In genomic region chr10:93708076-93708473, GRCm38 (mm10) we compare ENCODE assay signal across 17 mouse cellular contexts.
DNase-seq lines count a peak whose midpoint lies in the region; ATAC-seq and TF ChIP-seq lines count a peak whose summit lies in the region.
"Had no signal": no experiment of that assay in that cellular context is flagged by ENCODE, and none has a peak within 500 bp of the region (broad histone marks: within the 10 kb centered on the region; RNA-seq: fewer than 3 reads in every experiment).

No protein-coding gene starts in this region.

- DNase-seq in cerebellum, adult 2 months = peak in 1 of 2 experiments; percentile 8
- no peak for DNase-seq in cerebellum, adult 9-11 months
- DNase-seq in heart, embryonic 10.5 days (ENCODE audit: low spot score) = no peak
- peak; percentile 70 for DNase-seq in lung, postnatal 0 days (ENCODE audit: low spot score)
- no peak for DNase-seq in lung, postnatal 25 days (ENCODE audit: low spot score)
- no peak for DNase-seq in left cerebral cortex, postnatal 10 days (ENCODE audit: extremely low spot score in 1 of 2, low spot score in 2 of 2)
- DNase-seq in left cerebral cortex, adult 8-10 months (ENCODE audit: low spot score in 2 of 2) = no peak
- DNase-seq: right cerebral cortex, postnatal 14 days; thymus, postnatal 14 days had no signal

- H3K9ac ChIP-seq in heart, embryonic 14.5 days (ENCODE audit: low read length) = no peak overlapping the region
- H3K9ac ChIP-seq in lung, postnatal 0 days (replicated peaks; ENCODE audit: low read depth) = no peak overlapping the region
- H3K9ac ChIP-seq: hindbrain, embryonic 14.5 days; intestine, embryonic 15.5 days; midbrain, embryonic 12.5 days had no signal

- peak; percentile 18; the same call in 1 of the 2 replicates for ATAC-seq in heart, embryonic 14.5 days (ENCODE audit: insufficient number of reproducible peaks, insufficient read depth, low FRiP score, low read depth)
- peak; percentile 80 for ATAC-seq in lung, postnatal 0 days
- ATAC-seq: CD4-positive, CD25-positive, alpha-beta regulatory T cell, adult 4 months; forebrain, embryonic 16.5 days; intestine, embryonic 15.5 days had no signal

- TF ChIP-seq EP300 in lung, postnatal 0 days (IDR thresholded peaks at IDR 0.05) = peak; percentile 60

- H3K4me3 ChIP-seq in cerebellum, adult 2 months (replicated peaks; ENCODE audit: insufficient read depth, low read depth, low read length) = no peak overlapping the region
- no peak overlapping the region for H3K4me3 ChIP-seq in heart, embryonic 14.5 days (ENCODE audit: control insufficient read depth in 1 of 2, insufficient read depth in 1 of 2, low read depth in 1 of 2, low read length in 2 of 2)
- H3K4me3 ChIP-seq in heart, embryonic 10.5 days = no peak overlapping the region
- no peak overlapping the region for H3K4me3 ChIP-seq in lung, postnatal 0 days (ENCODE audit: low read depth, low read length)
- H3K4me3 ChIP-seq: intestine, embryonic 15.5 days; layer of hippocampus, adult 2 months; midbrain, embryonic 12.5 days had no signal

- 75% methylated on average over 6 of the region's 6 CpGs for WGBS in cerebellum, adult 2 months
- 57% methylated on average over 6 of the region's 6 CpGs for WGBS in heart, embryonic 14.5 days
- 74% methylated on average over 6 of the region's 6 CpGs for WGBS in heart, embryonic 10.5 days
- 27% methylated on average over 6 of the region's 6 CpGs for WGBS in lung, postnatal 0 days

- H3K4me1 ChIP-seq in cerebellum, adult 2 months (ENCODE audit: control insufficient read depth, insufficient read depth, low read length) = peaks cover 3% of the 10 kb centered on the region; the same call in 1 of the 2 replicates
- peaks cover 5 to 18% of the 10 kb centered on the region in 2 experiments for H3K4me1 ChIP-seq in heart, embryonic 14.5 days (ENCODE audit: control insufficient read depth in 2 of 2, insufficient read depth in 2 of 2, low read length in 2 of 2)
- H3K4me1 ChIP-seq in heart, embryonic 10.5 days = peaks cover 13% of the 10 kb centered on the region; the same call in 1 of the 2 replicates
- no peaks in the 10 kb centered on the region for H3K4me1 ChIP-seq in lung, postnatal 0 days (ENCODE audit: insufficient read depth, low read depth, low read length)
- H3K4me1 ChIP-seq: intestine, embryonic 15.5 days; midbrain, embryonic 12.5 days had no signal

- H3K27me3 ChIP-seq in cerebellum, adult 2 months (ENCODE audit: control insufficient read depth, insufficient read depth, low read length) = no peaks in the 10 kb centered on the region
- H3K27me3 ChIP-seq in heart, embryonic 14.5 days (ENCODE audit: control insufficient read depth, insufficient read depth, low read length) = no peaks in the 10 kb centered on the region
- H3K27me3 ChIP-seq in heart, embryonic 10.5 days (ENCODE audit: insufficient read depth, poor library complexity, severe bottlenecking) = no peaks in the 10 kb centered on the region
- no peaks in the 10 kb centered on the region for H3K27me3 ChIP-seq in lung, postnatal 0 days (replicated peaks; ENCODE audit: insufficient read depth, low read length)
- H3K27me3 ChIP-seq: intestine, embryonic 15.5 days; midbrain, embryonic 12.5 days had no signal

- no peak for TF ChIP-seq POLR2A in cerebellum, adult 2 months (IDR thresholded peaks at IDR 0.05; ENCODE audit: borderline replicate concordance, insufficient read depth, low read length)

- H3K4me2 ChIP-seq in heart, embryonic 14.5 days (ENCODE audit: low read length) = peak overlapping the region; percentile 58
- no peak overlapping the region for H3K4me2 ChIP-seq in lung, postnatal 0 days (replicated peaks; ENCODE audit: low read depth, low read length)
- H3K4me2 ChIP-seq: hindbrain, embryonic 14.5 days; intestine, embryonic 15.5 days; midbrain, embryonic 12.5 days had no signal

- peak overlapping the region; percentile 25; the same call in 1 of the 2 replicates for H3K27ac ChIP-seq in cerebellum, adult 2 months (ENCODE audit: insufficient read depth, low read length)
- H3K27ac ChIP-seq in heart, embryonic 14.5 days (replicated peaks in 1 of 2; ENCODE audit: control insufficient read depth in 1 of 2, insufficient read depth in 1 of 2, low read depth in 2 of 2, low read length in 2 of 2) = peak overlapping the region; percentile 68 to 83
- no peak overlapping the region for H3K27ac ChIP-seq in heart, embryonic 10.5 days
- no peak overlapping the region for H3K27ac ChIP-seq in lung, postnatal 0 days (ENCODE audit: low read length)
- H3K27ac ChIP-seq: hindbrain, embryonic 14.5 days; intestine, embryonic 15.5 days; layer of hippocampus, adult 2 months; midbrain, embryonic 12.5 days had no signal

- no peak for TF ChIP-seq CTCF in cerebellum, adult 2 months (IDR thresholded peaks at IDR 0.05; ENCODE audit: borderline replicate concordance, insufficient read depth, low read depth, low read length)
- TF ChIP-seq CTCF in lung, postnatal 0 days (IDR thresholded peaks at IDR 0.05) = no peak

- H3K9me3 ChIP-seq in heart, embryonic 14.5 days (ENCODE audit: control insufficient read depth, low read length) = peaks cover 5% of the 10 kb centered on the region; the same call in 1 of the 2 replicates
- no peaks in the 10 kb centered on the region for H3K9me3 ChIP-seq in heart, embryonic 10.5 days
- H3K9me3 ChIP-seq in lung, postnatal 0 days (ENCODE audit: low read length) = no peaks in the 10 kb centered on the region
- H3K9me3 ChIP-seq: G1E; intestine, embryonic 15.5 days; midbrain, embryonic 12.5 days had no signal

- peaks cover 24% of the 10 kb centered on the region; the same call in 1 of the 2 replicates for H3K36me3 ChIP-seq in heart, embryonic 14.5 days (ENCODE audit: control insufficient read depth, insufficient read depth, low read length)
- no peaks in the 10 kb centered on the region for H3K36me3 ChIP-seq in heart, embryonic 10.5 days
- no peaks in the 10 kb centered on the region for H3K36me3 ChIP-seq in lung, postnatal 0 days (ENCODE audit: insufficient read depth, low read length)
- H3K36me3 ChIP-seq: G1E; intestine, embryonic 15.5 days had no signal

- intact Hi-C loops in left cerebral cortex, postnatal 10 days (cut with DNase I) = no loop called here

Comparison
In these comparisons a context has a peak if more than half of its experiments do, and no peak if none do; other contexts are left out.
1. H3K27ac ChIP-seq: peak in cerebellum, adult 2 months (single experiment) and heart, embryonic 14.5 days (2 of 2); none in heart, embryonic 10.5 days (single experiment) and lung, postnatal 0 days (single experiment).